Mouse (Mus musculus): ENCODE results near the gene Rimklb.
A peak's percentile ranks its signal among the peaks of the same experiment; 100 is the strongest.

The Rimklb gene

DNA sequence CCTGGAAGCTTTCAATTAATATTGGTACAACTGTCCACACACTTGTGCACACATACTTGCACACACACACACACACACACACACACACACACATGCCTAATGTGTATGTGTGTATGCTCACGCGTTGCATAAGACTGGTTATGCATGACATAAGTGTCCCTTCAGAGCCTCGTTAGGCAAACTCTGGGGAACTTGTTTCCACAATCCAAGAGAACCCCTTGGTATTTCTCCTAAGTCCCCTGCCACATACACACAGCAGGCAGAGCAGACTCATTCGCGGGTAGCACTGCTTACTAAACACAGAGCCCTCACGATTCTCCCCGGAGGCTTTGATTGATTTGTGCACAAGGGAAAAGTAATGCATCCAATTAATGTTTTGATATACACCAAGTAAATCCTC, 81.5 kb downstream of the Rimklb start:
- no peak for DNase-seq (ENCODE audit: low spot score)

DNA sequence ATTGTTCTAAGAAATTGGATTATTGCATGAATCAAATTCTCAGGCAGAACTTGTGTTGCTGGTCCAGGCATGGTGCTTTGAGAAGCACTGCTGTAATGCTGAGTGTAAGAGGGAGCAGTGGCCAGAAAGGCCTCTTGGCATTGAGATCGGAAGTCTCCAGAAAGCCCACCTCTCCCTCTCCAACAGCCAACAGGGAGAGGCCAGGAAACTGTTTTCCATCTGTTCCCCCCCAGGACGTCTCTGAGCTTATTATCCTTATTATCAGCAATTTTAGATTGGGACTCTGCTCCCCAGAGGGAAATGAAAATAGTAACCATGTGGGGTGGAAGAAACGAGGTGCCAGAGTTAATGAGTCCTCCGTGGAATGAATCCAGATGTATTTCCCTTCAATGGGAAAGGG, 82.2 kb downstream of the Rimklb start:
- no peak for DNase-seq (ENCODE audit: low spot score)

DNA sequence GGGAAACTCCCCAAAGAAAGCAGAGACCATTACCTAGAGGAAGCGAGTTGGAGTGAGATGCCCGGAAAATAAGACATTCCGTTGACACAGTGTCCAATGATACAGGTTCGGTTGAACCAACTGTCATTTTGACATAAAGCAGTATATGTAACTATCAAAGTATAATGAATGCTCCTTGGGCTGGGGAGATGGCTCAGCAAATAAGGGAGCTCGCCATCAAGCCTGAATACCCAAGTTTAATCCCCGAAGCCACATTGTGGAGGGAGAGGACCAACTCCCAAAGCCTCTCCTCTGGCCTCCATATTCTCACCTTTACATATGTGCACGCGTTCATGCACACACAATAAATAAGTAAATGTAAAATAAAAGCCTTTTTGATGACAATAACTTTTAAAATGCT, 87.3 kb downstream of the Rimklb start:
- no peak for DNase-seq (ENCODE audit: low spot score)

DNA sequence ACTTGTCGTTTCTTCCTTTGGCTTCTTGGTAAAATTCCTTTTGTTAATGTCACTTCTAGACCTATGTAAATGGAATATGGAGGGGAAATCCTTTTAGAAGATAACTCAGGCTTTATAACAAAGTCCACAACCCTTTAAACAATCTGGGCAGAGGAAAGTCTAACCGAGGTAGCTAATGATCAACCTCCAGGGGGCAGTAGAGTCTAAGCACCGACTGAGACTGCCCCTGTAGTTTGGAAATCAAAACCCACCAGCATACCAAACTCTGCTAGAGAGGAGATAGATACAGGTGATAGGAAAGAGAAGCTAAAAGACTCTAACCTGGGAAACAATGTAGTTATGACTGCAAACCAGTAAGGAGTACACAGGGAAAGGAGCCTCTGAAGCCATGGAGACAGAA, 96.3 kb downstream of the Rimklb start:
- DNase-seq (ENCODE audit: low spot score), result peak; percentile 10

DNA sequence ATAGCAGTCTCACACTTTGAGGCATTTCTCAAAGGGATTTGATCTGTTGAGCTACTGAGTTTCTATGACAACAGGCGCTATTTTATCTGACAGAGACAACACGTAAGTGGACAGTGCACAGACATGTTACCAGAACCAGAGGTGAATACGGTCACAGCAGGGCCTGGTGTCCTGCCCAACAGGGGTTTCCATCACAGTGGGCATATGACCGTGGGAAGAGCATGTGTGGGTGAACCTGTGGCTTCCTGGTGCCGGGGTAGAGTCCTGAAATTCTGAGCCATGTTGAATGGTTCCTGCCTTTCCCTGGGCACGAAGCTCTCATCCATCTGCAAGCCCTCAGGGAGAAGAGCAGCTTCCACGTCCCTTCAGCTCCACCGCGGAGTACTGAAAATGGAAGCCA, 98.3 kb downstream of the Rimklb start:
- DNase-seq (ENCODE audit: low spot score), result no peak

Measured in urinary bladder, postnatal 14 days (tissue).